Mouse (Mus musculus) olfactory bulb, adult 2 months (tissue): ENCODE data around the gene Rims3. TPM values are rescaled to one million over a fixed set of nuclear protein-coding genes. Genes with fewer than 3 reads are reported as not detected.

Source experiments
- H3K27ac ChIP-seq: fragments of 200-500 bp; 2 replicates; pipeline ENCODE4 v1.5.1; 2012; ENCODE audit warnings: low read depth, low read length; ENCODE audit not compliant: insufficient read depth
- H3K4me1 ChIP-seq: fragments of 200-500 bp; 2 replicates; pipeline ENCODE4 v1.6.1; 2012; ENCODE audit warnings: low read length; ENCODE audit not compliant: control insufficient read depth, insufficient read depth
- H3K4me3 ChIP-seq: fragments of 200-500 bp; 2 replicates; pipeline ENCODE4 v1.5.1; 2012; ENCODE audit warnings: mild to moderate bottlenecking, low read depth, low read length, moderate library complexity; ENCODE audit not compliant: insufficient read depth
- CTCF ChIP-seq: fragments of 200-500 bp; IDR thresholded peaks from 2 replicates; pipeline ENCODE4 v1.5.1; 2012; ENCODE audit warnings: low read depth, mild to moderate bottlenecking, low read length, moderate library complexity; ENCODE audit not compliant: insufficient read depth
- POLR2A ChIP-seq: fragments of 200-500 bp; IDR thresholded peaks from 2 replicates; pipeline ENCODE4 v1.6.1; 2012; ENCODE audit warnings: mild to moderate bottlenecking, low read depth, low read length, moderate library complexity; ENCODE audit not compliant: insufficient read depth
- WGBS: fragments of 180-500 bp; shearing (Covaris S2); methylation state at CpG from one replicate; pipeline ENCODE4 v1.1.7; 2018; 5-methylcytosine and 5-hydroxymethylcytosine counted together
- polyA plus RNA-seq: library from polyadenylated mRNA; stranded (reverse); fragments of >200 nt; gene quantifications from 2 replicates; pipeline ENCODE4 v1.2.4, GENCODE M21; 2012; ENCODE audit warnings: low replicate concordance; ENCODE audit not compliant: missing spikeins, insufficient read depth, insufficient read length

The Rims3 gene
- polyA plus RNA-seq, 1 experiment: not detected

DNA sequence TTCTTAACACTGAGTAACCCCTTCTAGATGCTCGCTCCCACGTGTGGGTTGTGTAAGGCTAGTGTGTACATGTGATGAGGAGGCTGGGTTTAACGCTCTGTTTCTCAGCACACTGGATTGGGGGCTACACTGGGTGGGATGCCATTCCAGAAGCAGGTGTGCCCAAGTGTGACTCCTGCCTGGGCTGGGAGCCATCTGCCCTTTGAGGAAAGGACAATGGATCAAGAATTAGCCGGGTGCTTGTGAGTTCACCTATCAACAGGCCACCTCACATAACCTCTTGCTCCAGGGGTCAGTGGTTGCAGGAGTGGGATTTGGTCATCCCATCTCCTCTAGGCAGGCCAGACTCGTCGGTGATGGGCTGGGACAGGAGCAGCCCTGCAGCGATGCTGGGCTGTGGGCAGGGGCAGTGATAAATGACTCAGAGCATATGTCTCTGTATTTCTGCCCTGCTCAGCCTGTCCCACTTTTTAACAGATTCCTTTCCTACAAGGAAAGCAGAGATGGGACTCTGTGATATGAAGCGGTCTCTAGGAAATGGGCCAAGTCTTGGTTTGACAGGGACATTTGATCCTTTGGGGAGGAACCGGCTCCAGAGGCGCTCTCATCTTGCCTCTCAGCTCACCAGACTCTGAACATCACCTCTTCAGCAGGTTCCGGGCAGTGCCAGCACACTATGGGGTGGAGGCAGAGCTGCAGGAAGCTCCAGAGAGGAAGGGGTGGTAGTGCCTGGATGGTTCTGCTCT lies 39.2 kb downstream of the Rims3 start:
- no peak overlapping the region for H3K27ac ChIP-seq
- peaks cover 22% of the 10 kb centered on the region for H3K4me1 ChIP-seq
- WGBS: 56% methylated on average over 11 of the region's 11 CpGs
- H3K4me3 ChIP-seq: no peak overlapping the region
- no peak for TF ChIP-seq POLR2A
- TF ChIP-seq CTCF: no peak

DNA sequence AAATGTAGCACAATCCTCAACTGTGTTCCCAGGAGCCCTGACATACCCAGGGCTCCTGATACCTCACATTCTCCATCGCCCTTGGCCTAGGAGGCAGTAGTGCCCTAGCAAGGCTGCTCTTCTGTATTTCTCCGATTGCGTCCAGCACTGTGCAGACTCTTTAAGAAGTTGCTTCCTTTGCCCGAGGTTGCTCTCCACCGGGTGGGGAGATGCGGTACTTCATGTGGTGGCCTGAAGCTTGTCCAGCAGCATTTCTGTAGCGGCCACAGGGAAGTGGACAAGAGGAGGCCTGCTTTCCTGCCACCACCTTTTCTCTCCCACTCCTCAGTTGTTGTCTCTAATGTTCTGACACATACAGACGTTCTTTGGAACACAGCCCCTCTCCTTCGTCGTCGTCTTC lies 40.0 kb downstream of the Rims3 start:
- H3K4me1 ChIP-seq: peaks cover 22% of the 10 kb centered on the region
- TF ChIP-seq CTCF (no peak), POLR2A (no peak)
- WGBS: 75% methylated on average over 11 of the region's 11 CpGs

DNA sequence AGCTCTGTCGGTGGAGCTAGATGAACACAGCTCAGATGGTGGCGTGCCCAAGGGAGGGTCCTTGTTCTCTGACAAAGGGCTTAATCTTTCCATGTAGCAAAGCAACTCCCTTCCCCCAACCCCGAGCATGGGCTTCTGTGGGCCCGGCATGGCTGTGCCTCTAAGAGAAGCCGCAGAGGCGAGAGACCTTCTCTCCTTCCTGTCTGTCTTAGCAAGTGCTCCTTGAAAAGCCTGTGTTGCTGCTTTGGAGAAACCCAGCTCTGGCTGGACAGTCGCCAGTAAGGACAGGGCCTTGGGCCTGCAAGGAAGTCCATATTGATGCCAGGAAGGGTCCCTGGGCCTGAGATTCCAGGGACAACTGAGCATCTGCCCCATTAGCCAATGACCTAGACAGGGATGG lies 40.6 kb downstream of the Rims3 start:
- TF ChIP-seq POLR2A: no peak
- TF ChIP-seq CTCF: no peak
- no peak overlapping the region for H3K27ac ChIP-seq
- WGBS: 70% methylated on average over 7 of the region's 7 CpGs

More for the DNA sequence above, 40.0 kb downstream of the Rims3 start:
- Histone ChIP-seq H3K4me3 (no peak overlapping the region), H3K27ac (no peak overlapping the region)

DNA sequence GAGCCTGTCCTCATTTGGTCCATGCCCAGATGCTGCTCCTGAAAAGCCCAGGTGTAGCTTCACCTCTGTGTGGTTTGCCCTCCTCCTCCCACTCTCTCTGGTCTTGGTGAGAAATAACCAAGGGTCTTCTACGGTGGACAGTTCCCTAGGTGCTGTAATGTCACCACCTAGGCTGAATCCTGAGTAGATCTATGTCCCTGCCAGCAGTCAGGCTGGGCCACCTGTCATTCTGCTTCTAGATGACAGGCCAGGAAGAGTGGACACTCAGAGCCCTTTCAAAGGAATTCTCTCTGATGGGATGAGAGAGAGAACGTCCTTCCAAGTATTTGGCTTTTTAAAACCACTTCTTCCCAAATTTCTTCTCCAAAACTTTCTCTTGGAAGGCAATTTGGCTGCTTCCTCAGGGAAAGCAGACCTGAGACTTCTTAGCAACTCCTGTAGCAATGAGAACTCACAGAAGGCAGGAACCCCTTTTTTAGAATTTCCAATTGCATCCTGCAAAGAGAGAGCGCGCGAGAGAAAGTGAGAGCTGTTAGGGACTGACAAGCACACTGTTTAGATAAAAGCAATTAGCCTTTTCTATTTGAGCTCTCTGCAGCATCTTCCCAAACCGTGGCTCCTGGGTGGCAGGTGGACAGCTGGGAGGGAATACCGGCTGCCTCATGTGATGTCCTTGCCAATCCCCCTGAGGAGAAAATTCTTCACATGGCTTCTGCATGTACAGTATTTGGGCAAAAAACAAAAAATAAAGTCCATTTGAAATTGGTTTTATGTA lies 41.4 kb downstream of the Rims3 start:
- no peak overlapping the region for H3K4me3 ChIP-seq
- H3K27ac ChIP-seq: no peak overlapping the region
- WGBS: 75% methylated on average over 7 of the region's 7 CpGs
- peaks cover 22% of the 10 kb centered on the region for H3K4me1 ChIP-seq
- no peak for TF ChIP-seq CTCF
- no peak for TF ChIP-seq POLR2A

More for the DNA sequence above, 40.6 kb downstream of the Rims3 start:
- Histone ChIP-seq H3K4me3 (no peak overlapping the region), H3K4me1 (peaks cover 22% of the 10 kb centered on the region)

DNA sequence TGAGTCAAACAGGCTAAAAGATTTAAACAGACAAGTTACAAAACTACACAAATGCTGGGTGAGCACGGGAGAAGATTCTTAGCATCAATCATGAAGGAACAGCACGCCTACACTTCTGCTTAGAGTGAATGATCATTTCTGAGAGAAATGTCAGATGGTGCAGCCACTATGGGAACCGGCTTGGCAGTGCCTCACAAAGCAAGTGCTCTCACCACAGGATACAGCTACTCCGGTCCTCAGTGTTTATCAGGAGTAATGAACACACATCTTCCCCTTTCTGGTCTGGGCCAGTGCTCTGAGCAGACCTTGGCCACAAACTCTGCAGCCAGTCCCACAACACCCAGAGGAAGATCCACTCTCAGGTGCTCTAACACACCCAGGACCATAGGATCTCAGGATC lies 49.9 kb downstream of the Rims3 start:
- TF ChIP-seq CTCF (no peak), POLR2A (no peak)
- Histone ChIP-seq H3K27ac (no peak overlapping the region), H3K4me1 (no peaks in the 10 kb centered on the region), H3K4me3 (no peak overlapping the region)
- WGBS: 81% methylated on average over 4 of the region's 4 CpGs

DNA sequence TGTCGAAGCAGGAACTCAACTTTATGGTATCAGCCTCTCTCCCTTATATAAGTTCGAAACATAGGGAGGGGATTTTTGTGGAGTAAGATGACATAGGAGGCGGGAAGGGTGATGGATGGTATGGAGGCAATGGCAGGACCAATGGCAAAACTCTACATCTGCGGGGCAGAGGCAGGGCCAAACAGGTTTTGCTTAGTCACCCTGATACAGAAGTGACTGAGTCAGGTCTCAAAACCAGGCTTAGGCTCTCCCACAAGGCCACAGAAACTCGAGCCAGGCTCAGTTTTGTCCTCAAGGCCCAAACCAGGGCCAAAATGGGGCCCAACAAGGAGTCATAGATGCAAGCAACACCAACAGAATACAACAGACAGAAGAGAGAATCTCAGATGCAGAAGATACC lies 51.0 kb downstream of the Rims3 start:
- H3K27ac ChIP-seq: no peak overlapping the region
- no peak overlapping the region for H3K4me3 ChIP-seq
- TF ChIP-seq POLR2A: no peak
- no peak for TF ChIP-seq CTCF
- no peaks in the 10 kb centered on the region for H3K4me1 ChIP-seq
- WGBS: 77% methylated on average over 5 of the region's 5 CpGs

DNA sequence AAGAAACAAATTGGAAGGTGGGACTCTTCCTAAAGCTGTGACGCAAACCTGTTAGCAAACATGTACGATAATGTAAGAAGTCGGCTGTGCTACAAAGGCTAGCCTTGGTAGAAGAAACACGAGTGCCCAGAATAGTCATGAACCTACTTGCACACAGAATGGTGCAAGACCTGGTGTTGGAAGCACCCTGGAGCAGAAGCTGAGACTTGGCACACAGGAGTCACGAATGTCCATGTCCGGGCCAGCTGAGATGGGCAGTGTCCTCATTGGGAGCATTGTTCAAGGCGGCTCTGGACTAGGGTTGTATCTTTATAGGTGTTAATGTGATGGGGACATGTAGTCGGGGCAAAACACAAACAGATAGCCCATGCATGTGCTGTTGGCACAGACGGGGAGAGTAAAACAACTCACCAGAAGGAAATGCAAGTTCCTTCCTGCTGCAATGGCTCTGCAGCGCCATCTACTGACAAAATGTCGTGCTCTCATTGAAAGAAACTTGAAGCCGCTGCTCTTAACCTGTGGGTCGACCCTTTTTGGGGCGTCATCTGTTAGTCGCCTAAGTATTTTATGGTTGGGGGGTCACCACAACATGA lies 55.0 kb downstream of the Rims3 start:
- 28% methylated on average over 15 of the region's 15 CpGs for WGBS
- TF ChIP-seq POLR2A (no peak), CTCF (peak; percentile 50; the same call in 1 of the 2 replicates)
- Histone ChIP-seq H3K4me3 (no peak overlapping the region), H3K4me1 (no peaks in the 10 kb centered on the region), H3K27ac (no peak overlapping the region)

DNA sequence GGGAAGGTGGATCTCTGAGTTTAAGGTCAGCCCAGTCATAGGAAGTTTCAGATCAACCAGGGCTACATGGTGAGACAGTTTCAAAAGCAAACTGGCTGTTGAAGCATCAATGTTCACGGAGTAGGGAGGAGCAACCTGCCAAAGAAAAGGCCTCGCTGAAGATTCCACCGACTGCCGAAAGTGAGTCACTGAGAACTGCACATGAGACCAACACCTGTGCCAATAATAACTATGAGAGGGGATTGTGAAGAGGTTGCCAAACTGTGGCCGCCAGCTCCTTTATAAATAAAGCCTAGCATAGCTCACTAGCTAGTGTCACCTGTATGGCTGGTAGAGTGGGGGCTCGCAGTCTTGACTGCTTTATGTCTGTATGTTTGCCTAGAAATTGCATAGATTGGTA lies 56.5 kb downstream of the Rims3 start:
- TF ChIP-seq CTCF: no peak
- no peak for TF ChIP-seq POLR2A
- 71% methylated on average over 6 of the region's 6 CpGs for WGBS
- Histone ChIP-seq H3K4me1 (no peaks in the 10 kb centered on the region), H3K4me3 (no peak overlapping the region), H3K27ac (no peak overlapping the region)

DNA sequence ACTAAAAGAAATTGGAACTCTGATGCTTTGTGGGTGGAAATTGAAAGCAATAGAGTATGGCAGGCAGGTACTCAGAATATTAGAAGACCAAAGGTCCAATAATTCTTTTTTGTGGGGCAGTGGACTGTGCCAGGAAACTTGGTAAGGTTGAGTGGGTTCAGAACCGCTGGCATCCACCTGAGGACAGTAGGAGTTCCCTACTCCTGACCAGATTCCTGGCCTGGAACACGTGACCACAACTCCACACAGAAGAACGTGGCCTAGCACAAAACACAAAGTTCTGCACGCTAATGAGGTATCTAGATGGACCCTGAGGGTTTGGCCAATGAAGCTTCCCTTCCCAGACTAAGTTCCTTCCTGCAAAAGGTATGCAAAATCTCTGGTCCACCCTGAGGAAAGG lies 58.2 kb downstream of the Rims3 start:
- Histone ChIP-seq H3K27ac (no peak overlapping the region), H3K4me3 (no peak overlapping the region), H3K4me1 (no peaks in the 10 kb centered on the region)
- TF ChIP-seq CTCF (no peak), POLR2A (no peak)
- 60% methylated on average over 4 of the region's 4 CpGs for WGBS
